Mouse (Mus musculus) skeletal muscle tissue, adult 2 months (tissue): Measurements from ENCODE around the gene Zfp768.
"Not testable (repeated sequence)": the region's sequence is repeated elsewhere in the genome, so short reads cannot be mapped to it uniquely, and the experiment has no call there.

ENCODE experiments used
- DNase-seq: peaks from one replicate; pipeline ENCODE4 v3.0.0-alpha.2; 2012; ENCODE audit warnings: low read depth, low spot score

Zfp768 gene

GRCm38 (mm10) chr7:127345512-127346325 lies at the start of gene Zfp768:
Gene Zfp768 (minus strand): TSS chr7:127345589.
- DNase-seq: peak; percentile 92

GRCm38 (mm10) chr7:127393944-127394333 lies 48.5 kb upstream of the Zfp768 start:
- DNase-seq: no peak

DNA sequence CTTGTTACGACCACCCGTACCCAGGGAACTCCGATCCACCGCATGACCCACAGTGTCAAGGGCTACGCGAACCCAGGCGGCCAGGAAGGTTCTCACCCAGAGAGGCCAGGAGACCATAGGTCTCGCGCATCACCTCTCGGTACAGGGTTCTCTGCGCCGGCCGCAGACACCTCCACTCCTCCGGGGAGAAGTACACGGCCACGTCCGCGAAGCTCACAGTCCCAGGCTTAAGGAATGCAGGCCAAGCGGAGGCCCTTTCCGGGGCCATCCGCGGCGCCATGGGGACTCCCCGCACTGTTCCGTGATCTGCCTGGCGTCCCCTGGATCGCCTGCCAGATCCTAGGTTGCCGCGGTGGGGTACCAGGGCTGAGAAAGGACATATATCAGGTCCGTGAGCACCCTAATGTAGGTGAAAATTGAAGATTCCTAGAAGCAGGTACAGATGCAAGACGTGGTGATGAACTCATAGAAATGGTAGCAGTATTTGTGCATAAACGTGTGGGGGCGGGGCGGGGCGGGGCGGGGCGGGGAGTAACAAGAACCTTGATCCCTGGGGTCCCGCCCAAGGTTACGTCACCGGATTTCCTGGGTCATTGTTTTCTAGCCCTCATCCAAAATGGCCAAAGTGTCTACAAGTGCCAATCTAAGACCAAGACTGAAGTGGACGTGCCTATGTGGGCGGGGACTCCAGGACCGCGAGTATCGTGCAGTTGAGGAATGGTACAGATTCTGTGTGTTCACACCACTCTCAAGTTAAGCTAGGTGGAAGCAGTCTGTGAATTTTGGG lies 48.0 kb upstream of the Zfp768 start, which contains the start of gene E430018J23Rik:
Gene E430018J23Rik, minus strand, starts transcription at position 473 of the 787 bp plus-strand sequence.
- peak; percentile 95 for DNase-seq

DNA sequence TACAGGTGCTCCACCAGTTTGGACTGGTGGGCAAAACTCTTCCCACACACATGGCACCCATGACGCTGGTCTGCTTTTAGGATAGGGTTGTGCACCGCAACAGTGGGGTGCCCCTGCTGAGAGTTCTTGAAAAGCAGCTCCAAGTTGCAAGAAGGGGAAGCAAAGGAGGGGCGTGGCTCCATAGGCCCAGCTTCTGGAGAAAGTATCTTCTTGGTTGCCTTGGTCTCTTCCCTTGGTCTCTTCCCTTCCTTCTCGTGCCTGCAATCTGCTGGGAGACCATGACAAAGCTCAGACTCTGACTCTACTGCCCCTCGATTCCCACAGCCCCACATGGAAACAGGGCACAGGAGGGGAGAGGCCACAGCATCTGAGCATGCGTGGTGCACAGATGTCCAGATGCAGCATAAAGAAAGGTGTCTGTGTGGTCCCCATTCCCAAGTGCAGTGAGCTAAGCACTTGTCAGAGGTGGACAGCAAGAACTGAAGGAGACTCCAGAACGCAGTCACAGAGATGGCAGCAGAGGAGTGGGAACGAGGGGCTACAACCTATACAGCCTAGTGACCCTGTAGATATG lies 46.9 kb upstream of the Zfp768 start:
- no peak for DNase-seq

DNA sequence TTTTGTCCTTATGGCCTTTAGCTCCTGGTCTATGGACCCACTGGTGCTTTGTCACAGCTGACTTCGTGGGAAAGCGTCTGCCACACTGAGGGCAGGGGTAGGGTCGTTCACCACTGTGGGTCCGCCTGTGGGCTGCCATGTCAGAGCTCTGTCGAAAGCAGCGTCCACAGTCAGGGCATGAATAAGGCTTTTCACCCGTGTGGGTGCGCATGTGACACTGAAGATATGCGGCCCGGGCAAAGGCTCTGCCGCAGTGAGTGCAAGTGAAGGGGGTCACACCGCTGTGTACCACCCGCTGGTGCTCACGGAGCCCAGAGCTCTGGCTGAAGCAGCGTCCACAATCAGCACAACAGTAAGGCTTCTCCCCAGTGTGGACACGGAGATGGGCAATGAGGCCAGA lies 46.1 kb upstream of the Zfp768 start:
- DNase-seq: no peak

GRCm38 (mm10) chr7:127390306-127390705 lies 44.9 kb upstream of the Zfp768 start:
- DNase-seq: no peak

- DNase-seq: not testable (repeated sequence)
These were observed 42.8 kb upstream of the Zfp768 start for GRCm38 (mm10) chr7:127388201-127388600.

DNA sequence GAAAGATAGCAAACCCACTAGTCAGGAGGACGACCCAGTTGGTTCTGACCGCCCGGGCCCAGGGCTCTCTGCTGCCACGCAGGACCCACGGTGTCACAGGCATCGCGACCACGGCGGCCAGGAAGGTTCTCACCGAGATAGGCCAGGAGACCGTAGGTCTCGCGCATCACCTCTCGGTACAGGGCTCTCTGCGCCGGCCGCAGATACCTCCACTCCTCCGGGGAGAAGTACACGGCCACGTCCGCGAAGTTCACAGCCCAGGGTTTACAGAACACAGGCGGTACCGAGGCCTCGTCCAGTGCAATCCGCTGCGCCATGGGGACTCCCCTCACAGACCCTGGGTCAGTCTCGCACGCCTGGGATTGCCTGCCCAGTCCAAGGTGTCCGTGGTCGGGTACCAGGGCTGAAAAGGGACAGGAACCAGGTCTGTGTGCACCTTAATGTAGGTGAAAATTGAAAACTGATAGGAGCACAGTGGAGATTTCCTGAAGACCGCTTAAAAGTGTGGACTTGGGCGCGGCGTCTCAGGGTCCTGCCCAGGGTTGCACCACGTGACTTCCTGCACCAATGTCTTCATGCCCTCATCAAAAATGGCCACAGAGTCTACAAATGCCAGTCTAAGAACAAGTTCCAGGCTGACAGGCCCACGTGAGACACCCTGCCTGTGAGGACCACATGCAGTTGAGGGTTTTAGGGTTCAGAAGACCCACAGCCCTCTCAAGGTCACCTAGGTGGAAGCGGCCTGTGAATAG lies 41.4 kb upstream of the Zfp768 start, which contains the start of gene 9130019O22Rik:
Gene 9130019O22Rik, minus strand, starts transcription at position 526 of the 752 bp plus-strand sequence.
- DNase-seq: peak; percentile 90

DNA sequence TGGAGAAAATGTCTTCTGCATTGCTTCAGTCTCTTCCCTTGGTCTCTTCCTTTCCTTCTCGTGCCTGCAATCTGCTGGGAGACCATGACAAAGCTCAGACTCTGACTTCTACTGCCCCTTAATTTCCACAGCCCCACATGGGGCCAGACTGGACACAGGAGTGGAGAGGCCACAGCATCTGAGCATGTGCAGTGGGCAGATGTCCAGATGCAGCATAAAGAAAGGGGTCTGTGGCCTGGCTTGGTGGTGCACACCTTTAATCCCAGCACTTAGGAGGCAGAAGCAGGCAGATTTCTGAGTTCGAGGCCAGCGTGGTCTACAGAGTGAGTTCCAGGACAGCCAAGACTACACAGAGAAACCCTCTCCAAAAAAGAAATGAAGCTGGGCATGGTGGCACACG lies 40.2 kb upstream of the Zfp768 start:
- DNase-seq: not testable (repeated sequence)

GRCm38 (mm10) chr7:127378310-127378921 lies 33.0 kb upstream of the Zfp768 start:
- DNase-seq: no peak

DNA sequence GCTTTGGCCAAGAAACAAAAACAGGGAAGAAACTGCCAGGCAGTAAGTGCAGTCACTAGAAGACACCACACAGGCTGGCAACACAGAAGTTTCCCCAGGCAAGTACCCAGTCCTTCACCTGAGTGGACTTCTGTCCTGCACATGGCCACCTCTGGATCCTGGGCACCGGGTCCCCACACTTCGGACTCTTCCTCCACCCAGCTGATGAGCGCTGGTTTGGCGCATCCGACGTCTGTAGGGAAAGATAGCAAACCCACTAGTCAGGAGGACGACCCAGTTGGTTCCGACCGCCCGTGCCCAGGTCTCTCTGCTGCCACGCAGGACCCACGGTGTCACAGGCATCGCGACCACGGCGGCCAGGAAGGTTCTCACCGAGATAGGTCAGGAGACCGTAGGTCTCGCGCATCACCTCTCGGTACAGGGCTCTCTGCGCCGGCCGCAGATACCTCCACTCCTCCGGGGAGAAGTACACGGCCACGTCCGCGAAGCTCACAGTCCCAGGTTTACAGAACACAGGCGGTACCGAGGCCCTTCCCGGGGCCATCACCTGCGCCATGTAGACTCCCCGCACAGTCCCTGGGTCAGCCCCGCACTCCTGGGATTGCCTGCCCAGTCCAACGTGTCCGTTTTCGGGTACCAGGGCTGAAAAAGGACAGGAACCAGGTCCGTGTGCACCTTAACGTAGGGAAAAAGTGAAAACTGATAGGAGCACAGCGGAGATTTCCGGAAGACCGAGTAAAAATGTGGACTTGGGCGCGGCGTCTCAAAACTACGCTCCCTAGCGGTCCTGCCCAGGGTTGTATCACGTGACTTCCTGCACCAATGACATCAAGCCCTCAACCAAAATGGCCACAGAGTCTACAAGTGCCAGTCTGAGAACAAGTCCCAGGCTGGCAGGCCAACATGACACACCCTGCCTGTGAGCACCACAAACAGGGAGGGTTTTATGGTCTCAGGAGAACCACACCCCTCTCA lies 30.2 kb upstream of the Zfp768 start, which contains the start of gene Zfp747:
Gene Zfp747, minus strand, starts transcription at position 780 of the 975 bp plus-strand sequence.
- DNase-seq: peak; percentile 93

DNA sequence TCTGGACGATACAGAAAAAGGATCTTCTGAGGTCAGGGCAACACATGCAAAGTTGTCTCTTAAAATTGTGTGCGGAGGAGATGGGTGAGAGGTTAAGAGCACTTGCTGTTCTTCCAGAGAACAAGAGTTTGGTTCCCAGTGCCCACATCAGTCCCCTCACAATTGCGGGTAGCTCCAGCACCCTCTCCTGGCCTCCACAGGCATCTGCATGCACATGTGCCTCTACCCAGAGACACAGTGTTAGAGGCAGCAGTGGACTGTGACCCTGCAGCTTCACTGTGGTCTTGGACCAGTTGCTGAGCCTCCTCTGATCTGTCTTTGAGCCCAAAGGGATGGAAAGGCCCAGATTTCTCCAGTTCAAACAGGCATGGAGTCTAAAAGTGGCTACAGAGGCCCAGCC lies 26.5 kb upstream of the Zfp768 start:
- DNase-seq: not testable (repeated sequence)

GRCm38 (mm10) chr7:127371213-127371612 lies 25.8 kb upstream of the Zfp768 start:
- no peak for DNase-seq

- no peak for DNase-seq
These were observed 20.9 kb upstream of the Zfp768 start for GRCm38 (mm10) chr7:127366249-127366648.

DNA sequence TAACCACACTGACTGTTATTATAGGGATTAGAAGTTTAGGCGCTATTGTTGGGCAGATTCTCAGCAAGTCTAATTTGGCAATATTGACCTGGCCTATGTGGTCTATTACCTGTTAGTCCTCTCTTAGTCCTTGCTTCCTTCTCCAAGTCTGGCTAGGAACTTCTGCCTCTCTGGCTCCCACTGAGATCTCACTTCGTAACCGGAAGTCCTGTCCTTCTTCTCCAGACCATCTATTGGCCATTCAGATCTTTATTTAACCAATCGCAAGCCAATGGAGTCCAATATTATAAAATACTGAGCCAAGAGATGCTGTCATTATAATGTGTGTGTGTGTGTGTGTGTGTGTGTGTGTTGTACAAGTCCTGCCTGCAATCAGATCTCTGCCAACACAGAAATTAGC lies 18.8 kb upstream of the Zfp768 start:
- DNase-seq: peak; percentile 66

GRCm38 (mm10) chr7:127363475-127363921 lies 18.1 kb upstream of the Zfp768 start:
- DNase-seq: no peak

DNA sequence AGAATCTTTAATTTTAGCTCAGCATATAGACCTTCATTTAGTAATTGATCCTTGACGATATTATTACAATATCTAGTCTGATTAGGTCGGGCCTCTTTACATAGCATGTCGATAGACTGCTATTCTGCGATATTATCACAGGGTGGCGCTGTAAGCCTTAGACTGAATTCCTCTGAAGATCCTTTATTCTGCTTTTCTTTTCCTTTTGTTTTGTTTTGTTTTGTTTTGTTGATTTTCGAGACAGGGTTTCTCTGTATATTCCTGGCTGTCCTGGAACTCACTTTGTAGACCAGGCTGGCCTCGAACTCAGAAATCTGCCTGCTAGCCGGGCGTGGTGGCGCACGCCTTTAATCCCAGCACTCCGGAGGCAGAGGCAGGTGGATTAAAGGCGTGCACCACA lies 17.0 kb upstream of the Zfp768 start:
- DNase-seq: peak; percentile 45

DNA sequence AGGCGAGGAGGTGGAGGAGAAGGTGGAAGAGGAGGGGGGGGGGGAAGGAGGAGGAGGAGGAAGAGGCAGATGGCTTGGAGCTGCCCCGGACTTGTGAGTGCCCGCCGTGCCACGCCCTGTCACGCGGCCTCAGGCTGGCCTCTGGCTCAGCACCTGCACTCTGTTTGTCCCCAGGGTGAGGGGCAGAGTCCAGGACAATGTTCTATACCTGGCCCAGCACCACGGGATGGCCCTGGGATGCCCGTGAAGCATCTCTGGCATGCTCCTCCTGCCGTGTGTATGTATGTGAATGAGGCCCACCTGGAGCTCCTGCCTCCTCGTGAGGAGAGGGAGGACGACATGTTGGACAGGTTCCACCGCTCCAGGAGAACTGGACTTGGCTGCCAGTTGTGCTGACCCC lies 16.1 kb upstream of the Zfp768 start:
- DNase-seq: no peak

GRCm38 (mm10) chr7:127360265-127360664 lies 14.9 kb upstream of the Zfp768 start:
- no peak for DNase-seq

DNA sequence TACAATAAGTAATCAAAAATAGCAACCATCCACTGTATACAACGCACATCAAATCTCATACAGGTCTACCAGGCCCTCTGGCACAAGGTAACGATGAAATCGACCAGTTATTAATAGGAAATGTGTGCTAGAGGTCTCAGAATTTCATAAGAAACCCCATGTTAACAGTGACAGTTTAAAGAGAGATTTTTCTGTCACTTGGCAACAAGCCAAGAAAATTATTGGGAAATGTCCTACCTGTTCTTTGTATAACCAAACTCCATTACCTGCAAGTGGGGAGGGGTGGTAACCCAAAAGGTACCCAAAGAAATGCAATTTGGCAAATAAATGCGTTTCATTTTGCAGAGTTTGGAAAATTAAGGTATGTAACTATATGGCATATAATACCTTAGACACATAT lies 13.1 kb upstream of the Zfp768 start:
- no peak for DNase-seq
